Mouse (Mus musculus): ENCODE data around the gene Pcare. TPM values are rescaled to one million over a fixed set of nuclear protein-coding genes. Genes with fewer than 3 reads are reported as not detected.

Gene Pcare
- polyA plus RNA-seq, 1 experiment from 2014 or later: not detected

- H3K4me2 ChIP-seq (ENCODE audit: low read length): no peak overlapping the region
- DNase-seq (ENCODE audit: low spot score) (no peak), ATAC-seq (replicated peaks; ENCODE audit: low FRiP score, low read depth) (no peak)
- no peak overlapping the region for H3K27ac ChIP-seq
- no peak overlapping the region for H3K9ac ChIP-seq (ENCODE audit: low read depth, low read length)
- H3K27me3 ChIP-seq (ENCODE audit: insufficient read depth, low read length): no peaks in the 10 kb centered on the region
- no peaks in the 10 kb centered on the region for H3K9me3 ChIP-seq (replicated peaks; ENCODE audit: low read length)
- no peak overlapping the region for H3K4me3 ChIP-seq (replicated peaks; ENCODE audit: low read depth, low read length)
- 88% methylated on average over 8 of the region's 8 CpGs for WGBS
- H3K4me1 ChIP-seq (replicated peaks; ENCODE audit: insufficient read depth, low read length): no peaks in the 10 kb centered on the region
- no peaks in the 10 kb centered on the region for H3K36me3 ChIP-seq (ENCODE audit: insufficient read depth, low read length)
- TF ChIP-seq CTCF (IDR thresholded peaks at IDR 0.05; ENCODE audit: low read depth): no peak
Observed at GRCm38 (mm10) chr17:71717881-71718625, 34.6 kb downstream of the Pcare start.

GRCm38 (mm10) chr17:71715034-71715433 is 37.7 kb downstream of the Pcare start:
- no peaks in the 10 kb centered on the region for H3K9me3 ChIP-seq (replicated peaks; ENCODE audit: low read length)
- no peaks in the 10 kb centered on the region for H3K36me3 ChIP-seq (ENCODE audit: insufficient read depth, low read length)
- H3K4me2 ChIP-seq (ENCODE audit: low read length): no peak overlapping the region
- H3K9ac ChIP-seq (ENCODE audit: low read depth, low read length): no peak overlapping the region
- DNase-seq (ENCODE audit: low spot score) (no peak), ATAC-seq (replicated peaks; ENCODE audit: low FRiP score, low read depth) (no peak)
- 72% methylated on average over 3 of the region's 3 CpGs for WGBS
- H3K27me3 ChIP-seq (ENCODE audit: insufficient read depth, low read length): no peaks in the 10 kb centered on the region
- H3K4me3 ChIP-seq (replicated peaks; ENCODE audit: low read depth, low read length): no peak overlapping the region
- TF ChIP-seq CTCF (IDR thresholded peaks at IDR 0.05; ENCODE audit: low read depth): no peak
- H3K27ac ChIP-seq: no peak overlapping the region
- H3K4me1 ChIP-seq (replicated peaks; ENCODE audit: insufficient read depth, low read length): no peaks in the 10 kb centered on the region

- no peaks in the 10 kb centered on the region for H3K27me3 ChIP-seq (ENCODE audit: insufficient read depth, low read length)
- no peaks in the 10 kb centered on the region for H3K36me3 ChIP-seq (ENCODE audit: insufficient read depth, low read length)
- 77% methylated on average over 6 of the region's 6 CpGs for WGBS
- H3K4me1 ChIP-seq (replicated peaks; ENCODE audit: insufficient read depth, low read length): no peaks in the 10 kb centered on the region
- no peak overlapping the region for H3K9ac ChIP-seq (ENCODE audit: low read depth, low read length)
- DNase-seq (ENCODE audit: low spot score) (no peak), ATAC-seq (replicated peaks; ENCODE audit: low FRiP score, low read depth) (no peak)
- H3K4me3 ChIP-seq (replicated peaks; ENCODE audit: low read depth, low read length): no peak overlapping the region
- TF ChIP-seq CTCF (IDR thresholded peaks at IDR 0.05; ENCODE audit: low read depth): no peak
- no peaks in the 10 kb centered on the region for H3K9me3 ChIP-seq (replicated peaks; ENCODE audit: low read length)
- no peak overlapping the region for H3K4me2 ChIP-seq (ENCODE audit: low read length)
- H3K27ac ChIP-seq: no peak overlapping the region
Observed at GRCm38 (mm10) chr17:71712279-71712678, 40.4 kb downstream of the Pcare start.

GRCm38 (mm10) chr17:71707715-71708114 is 45.0 kb downstream of the Pcare start:
- 55% methylated on average over 4 of the region's 4 CpGs for WGBS
- no peak for TF ChIP-seq CTCF (IDR thresholded peaks at IDR 0.05; ENCODE audit: low read depth)

GRCm38 (mm10) chr17:71705550-71706480 is 46.9 kb downstream of the Pcare start:
- Histone ChIP-seq H3K27ac (no peak overlapping the region), H3K36me3 (ENCODE audit: insufficient read depth, low read length) (no peaks in the 10 kb centered on the region), H3K4me1 (replicated peaks; ENCODE audit: insufficient read depth, low read length) (no peaks in the 10 kb centered on the region), H3K9me3 (replicated peaks; ENCODE audit: low read length) (no peaks in the 10 kb centered on the region), H3K4me3 (replicated peaks; ENCODE audit: low read depth, low read length) (no peak overlapping the region), H3K9ac (ENCODE audit: low read depth, low read length) (no peak overlapping the region), H3K27me3 (ENCODE audit: insufficient read depth, low read length) (no peaks in the 10 kb centered on the region), H3K4me2 (ENCODE audit: low read length) (no peak overlapping the region)
- 80% methylated on average over 14 of the region's 14 CpGs for WGBS
- no peak for TF ChIP-seq CTCF (IDR thresholded peaks at IDR 0.05; ENCODE audit: low read depth)
- DNase-seq (ENCODE audit: low spot score) (no peak), ATAC-seq (replicated peaks; ENCODE audit: low FRiP score, low read depth) (no peak)

More at GRCm38 (mm10) chr17:71707715-71708114, 45.0 kb downstream of the Pcare start:
- H3K9ac ChIP-seq (ENCODE audit: low read depth, low read length): no peak overlapping the region
- ATAC-seq (replicated peaks; ENCODE audit: low FRiP score, low read depth) (no peak), DNase-seq (ENCODE audit: low spot score) (no peak)
- no peaks in the 10 kb centered on the region for H3K27me3 ChIP-seq (ENCODE audit: insufficient read depth, low read length)
- H3K4me3 ChIP-seq (replicated peaks; ENCODE audit: low read depth, low read length): no peak overlapping the region
- H3K9me3 ChIP-seq (replicated peaks; ENCODE audit: low read length): no peaks in the 10 kb centered on the region
- H3K4me1 ChIP-seq (replicated peaks; ENCODE audit: insufficient read depth, low read length): no peaks in the 10 kb centered on the region
- H3K4me2 ChIP-seq (ENCODE audit: low read length): no peak overlapping the region
- H3K27ac ChIP-seq: no peak overlapping the region
- no peaks in the 10 kb centered on the region for H3K36me3 ChIP-seq (ENCODE audit: insufficient read depth, low read length)

- no peak overlapping the region for H3K27ac ChIP-seq
- H3K4me3 ChIP-seq (replicated peaks; ENCODE audit: low read depth, low read length): no peak overlapping the region
- H3K36me3 ChIP-seq (ENCODE audit: insufficient read depth, low read length): no peaks in the 10 kb centered on the region
- no peaks in the 10 kb centered on the region for H3K9me3 ChIP-seq (replicated peaks; ENCODE audit: low read length)
- no peaks in the 10 kb centered on the region for H3K27me3 ChIP-seq (ENCODE audit: insufficient read depth, low read length)
- ATAC-seq (replicated peaks; ENCODE audit: low FRiP score, low read depth): no peak
- no peak overlapping the region for H3K9ac ChIP-seq (ENCODE audit: low read depth, low read length)
- no peak for DNase-seq (ENCODE audit: low spot score)
- 70% methylated on average over 1 of the region's 1 CpGs for WGBS
- H3K4me1 ChIP-seq (replicated peaks; ENCODE audit: insufficient read depth, low read length): no peaks in the 10 kb centered on the region
- no peak overlapping the region for H3K4me2 ChIP-seq (ENCODE audit: low read length)
- TF ChIP-seq CTCF (IDR thresholded peaks at IDR 0.05; ENCODE audit: low read depth): no peak
Observed at GRCm38 (mm10) chr17:71705113-71705512, 47.6 kb downstream of the Pcare start.

All from kidney, postnatal 0 days (tissue).